Mouse (Mus musculus) right cerebral cortex, postnatal 4 days (tissue): Measurements from ENCODE around the gene Wnt7a.

Source experiments
- DNase-seq: peaks from one replicate; pipeline ENCODE4 v3.0.0-alpha.2; 2022

Gene Wnt7a

DNA sequence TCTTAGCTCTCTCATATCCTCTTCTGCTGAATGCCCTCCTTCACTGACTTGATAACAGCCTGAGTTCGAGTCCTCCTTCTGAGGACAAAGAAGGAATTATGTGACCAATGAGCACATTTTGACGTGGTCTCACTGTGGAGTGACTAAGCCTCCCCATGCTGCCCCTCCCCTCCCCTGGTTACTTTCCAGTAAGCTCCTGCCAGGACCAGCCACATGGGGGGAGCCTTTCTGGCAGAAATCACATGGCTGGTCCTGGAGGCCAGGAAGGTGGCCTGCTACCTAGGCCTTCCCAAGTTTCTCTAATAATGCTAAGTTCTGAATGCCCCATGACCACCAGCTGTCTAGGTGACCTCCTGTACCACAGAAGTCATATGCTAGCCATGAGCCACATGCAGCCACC, 27.3 kb downstream of the Wnt7a start:
- DNase-seq, result no peak

- DNase-seq, result no peak
These were observed 27.9 kb downstream of the Wnt7a start for GRCm38 (mm10) chr6:91383303-91383702.

- no peak for DNase-seq
These were observed 31.3 kb downstream of the Wnt7a start for GRCm38 (mm10) chr6:91379871-91380270.

- DNase-seq, result no peak
These were observed 31.9 kb downstream of the Wnt7a start for GRCm38 (mm10) chr6:91379266-91379665.

DNA sequence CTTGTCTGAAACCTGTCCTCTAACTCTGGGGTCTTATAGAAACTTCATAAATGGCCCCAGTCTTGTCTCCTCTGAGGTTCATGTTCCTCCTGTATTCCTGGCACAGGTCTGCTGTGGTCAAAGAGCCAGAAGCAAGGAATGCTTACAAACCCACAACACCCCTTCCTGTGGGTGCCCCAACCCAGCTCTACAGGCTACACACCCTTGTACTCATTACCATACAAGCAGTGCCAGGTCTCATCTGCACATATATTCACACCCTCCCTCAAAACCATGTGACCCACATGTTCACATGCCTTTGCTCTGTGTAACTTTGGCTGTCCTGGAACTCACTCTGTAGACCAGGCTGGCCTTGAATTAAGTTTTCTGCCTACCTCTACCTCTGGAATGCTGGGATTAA, 38.2 kb downstream of the Wnt7a start:
- no peak for DNase-seq

GRCm38 (mm10) chr6:91372586-91372971, 38.6 kb downstream of the Wnt7a start:
- DNase-seq, result no peak

DNA sequence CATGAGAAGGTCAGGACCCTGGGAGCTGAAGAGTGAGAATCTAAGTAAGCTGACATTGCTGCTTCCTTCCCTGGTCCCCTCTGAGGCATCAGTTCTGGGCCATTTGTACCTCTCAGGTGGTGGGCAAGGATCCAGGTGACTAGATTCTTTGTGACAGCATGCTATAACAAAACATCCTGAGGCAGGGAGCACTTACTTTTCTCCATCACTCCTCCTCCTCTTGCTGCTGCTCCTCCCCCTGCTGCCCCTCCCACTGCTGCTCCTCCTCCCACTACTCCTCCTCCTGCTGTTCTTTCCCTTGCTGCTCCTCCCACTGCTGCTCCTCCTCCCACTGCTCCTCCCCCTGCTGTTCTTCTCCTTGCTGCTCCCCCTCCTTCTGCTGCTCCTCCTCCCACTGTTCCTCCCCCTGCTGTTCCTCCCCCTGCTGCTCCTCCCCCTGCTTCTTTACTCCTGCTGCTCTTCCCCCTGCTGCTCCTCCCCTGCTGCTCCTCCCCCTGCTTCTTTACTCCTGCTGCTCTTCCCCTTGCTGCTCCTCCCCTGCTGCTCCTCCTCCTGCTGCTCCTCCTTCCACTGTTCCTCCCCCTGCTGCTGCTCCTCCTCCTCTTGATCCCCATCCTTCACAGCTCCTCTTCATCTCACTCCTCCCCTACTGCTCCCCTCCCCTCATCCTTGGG, 39.1 kb downstream of the Wnt7a start:
- no peak for DNase-seq

DNA sequence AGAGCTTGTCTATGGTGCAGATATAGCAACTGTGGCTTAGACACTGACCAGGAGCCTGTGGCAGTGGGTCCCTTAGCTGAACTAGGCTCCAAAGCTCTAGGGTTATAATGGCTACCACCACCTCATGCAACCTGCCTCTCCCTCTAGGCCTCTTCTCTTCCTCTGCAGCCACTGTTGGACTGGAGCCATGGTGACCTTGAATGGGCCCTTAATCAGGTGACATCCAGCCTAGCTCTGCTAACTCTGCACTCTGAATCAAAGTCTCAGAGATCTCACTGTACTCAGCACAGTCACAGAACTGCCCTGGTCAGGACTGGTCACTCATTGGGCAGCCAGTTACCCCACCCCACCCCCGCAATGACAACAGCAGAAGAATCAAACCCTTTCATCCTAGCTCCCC, 44.4 kb downstream of the Wnt7a start:
- DNase-seq, result no peak

DNA sequence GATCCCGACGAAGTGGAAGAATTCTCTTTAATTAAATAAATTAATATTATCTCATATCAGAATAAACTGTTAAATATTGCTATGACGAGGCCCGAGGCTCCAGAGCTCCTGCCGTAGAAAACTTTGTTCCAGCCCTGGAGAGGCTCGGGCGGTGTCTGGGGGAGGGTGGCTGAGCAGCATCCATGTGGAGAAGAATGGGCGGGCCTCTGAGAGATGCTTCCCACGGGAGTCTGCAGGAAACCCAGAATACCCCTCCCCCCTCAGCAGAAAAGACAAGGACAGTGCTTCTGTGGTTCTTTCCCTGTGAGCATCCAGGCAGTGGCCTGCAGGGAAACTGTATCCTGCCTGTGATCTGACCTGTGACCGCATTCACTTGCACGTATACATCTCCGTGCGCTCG, 45.7 kb downstream of the Wnt7a start:
- DNase-seq, result no peak

GRCm38 (mm10) chr6:91362756-91363155, 48.4 kb downstream of the Wnt7a start:
- no peak for DNase-seq

DNA sequence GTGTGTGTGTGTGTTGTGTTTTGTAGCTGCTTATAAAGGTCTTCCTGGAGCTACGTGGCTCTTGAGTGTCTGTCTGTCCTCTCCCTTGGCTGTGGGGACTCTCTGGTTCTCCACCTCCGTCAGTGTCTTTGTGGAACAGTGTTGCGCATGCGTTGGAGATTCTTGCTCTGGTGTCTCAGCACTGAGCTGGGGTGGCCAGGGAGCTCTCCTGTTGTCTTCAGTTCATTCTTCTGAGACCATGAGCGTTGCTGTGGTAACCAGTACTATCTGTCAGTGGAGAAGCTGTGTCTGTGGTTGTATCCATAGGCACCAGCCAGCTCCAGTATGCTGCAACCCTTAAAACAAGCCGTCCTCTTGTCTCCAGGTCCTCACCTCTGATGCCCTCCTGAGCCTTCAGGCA, 50.2 kb downstream of the Wnt7a start:
- DNase-seq, result no peak

DNA sequence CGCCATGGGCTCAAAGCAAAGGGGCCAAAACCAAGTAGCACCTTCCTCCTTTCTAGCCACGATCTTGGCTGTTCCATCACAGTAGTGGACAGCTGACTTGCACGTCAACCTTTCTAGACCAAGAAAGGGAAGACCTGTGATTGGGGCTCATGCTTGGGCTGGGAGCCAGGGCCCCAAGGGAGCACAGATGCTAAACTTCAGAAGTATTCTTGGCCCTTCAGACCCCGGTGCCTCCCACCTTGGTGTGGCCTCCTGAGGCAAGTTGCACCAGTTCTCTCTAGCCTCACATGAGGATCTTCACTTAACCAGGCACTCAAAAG, 50.8 kb downstream of the Wnt7a start:
- no peak for DNase-seq

- DNase-seq, result no peak
These were observed 51.3 kb downstream of the Wnt7a start for GRCm38 (mm10) chr6:91359672-91360370.

DNA sequence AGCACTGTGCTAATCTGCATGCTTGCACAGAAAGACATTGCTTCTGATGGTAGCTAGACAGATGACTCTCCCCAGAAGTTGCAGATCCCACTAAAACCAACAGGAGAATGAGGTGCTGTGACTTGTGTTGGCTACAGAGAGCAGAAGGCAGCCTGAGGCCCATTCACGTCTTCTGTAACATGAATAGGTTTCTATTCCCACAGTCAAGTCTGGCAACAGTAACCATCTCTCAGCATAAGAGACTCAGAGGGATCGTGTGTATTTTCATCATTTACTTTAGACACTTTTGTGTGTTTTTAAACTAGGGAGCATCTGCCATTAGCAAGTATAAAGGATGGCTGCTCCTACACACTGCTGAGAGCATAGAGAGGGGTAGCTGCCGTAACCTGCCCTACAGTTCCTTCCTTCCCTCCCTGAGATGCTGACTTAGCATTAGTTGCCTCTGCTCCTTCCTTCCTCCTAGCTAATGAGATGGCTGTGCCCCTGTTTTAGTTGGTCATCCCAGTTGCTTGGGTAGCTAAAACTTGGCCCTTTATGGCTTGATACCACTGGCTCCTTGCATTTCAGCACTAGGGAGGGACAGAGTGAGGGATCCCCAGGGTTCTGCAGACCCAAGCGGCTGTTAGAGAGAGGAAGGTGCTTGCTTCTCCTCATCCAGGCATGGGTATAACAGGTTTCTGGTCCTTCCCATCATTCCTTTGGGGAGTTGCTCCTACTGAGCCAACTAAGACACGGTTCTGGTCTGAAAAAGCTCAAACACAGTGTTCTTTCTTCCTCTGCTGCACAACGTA, 52.1 kb downstream of the Wnt7a start:
- no peak for DNase-seq

DNA sequence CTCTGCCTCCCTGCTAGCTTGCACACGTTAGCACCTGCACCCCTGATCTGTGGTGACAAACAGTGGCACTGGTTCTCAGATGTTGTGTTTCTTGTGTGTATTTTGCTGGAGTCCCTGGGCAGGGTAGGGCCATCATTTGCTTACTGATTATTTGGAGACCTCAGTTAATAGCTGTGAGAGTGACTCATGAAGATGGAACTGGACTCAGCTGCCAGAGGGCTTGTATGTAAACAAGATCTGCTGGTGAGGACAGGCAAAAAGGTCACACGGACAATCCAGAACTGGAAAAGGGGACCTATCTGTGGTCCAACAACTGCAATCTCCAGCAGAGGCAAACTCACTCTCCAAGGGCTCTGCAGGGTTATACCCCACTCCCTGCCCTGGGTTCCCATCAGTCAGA, 52.8 kb downstream of the Wnt7a start:
- DNase-seq, result no peak

GRCm38 (mm10) chr6:91357238-91357876, 53.8 kb downstream of the Wnt7a start:
- no peak for DNase-seq

GRCm38 (mm10) chr6:91349620-91350019, 61.5 kb downstream of the Wnt7a start:
- no peak for DNase-seq

DNA sequence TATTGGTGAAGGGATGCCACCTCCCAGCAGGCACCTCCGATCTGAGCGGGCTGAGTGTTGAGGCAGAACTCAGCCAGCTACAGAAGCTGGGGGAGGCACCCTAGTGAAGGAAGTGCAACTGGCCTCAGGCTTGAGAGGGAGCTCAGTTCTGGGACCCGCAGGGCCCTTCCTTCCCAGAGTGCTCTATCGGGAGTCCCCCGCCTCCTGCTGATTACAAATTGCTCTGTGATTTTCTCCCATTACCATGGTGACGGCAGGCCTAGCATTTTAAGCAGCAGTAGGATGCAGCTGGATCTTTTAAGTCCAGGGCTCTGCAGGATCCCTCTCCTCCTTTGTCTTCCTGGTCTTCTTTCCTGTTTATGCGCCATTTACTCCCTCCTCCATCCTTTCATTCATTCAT, 63.4 kb downstream of the Wnt7a start:
- DNase-seq, result peak; percentile 41

DNA sequence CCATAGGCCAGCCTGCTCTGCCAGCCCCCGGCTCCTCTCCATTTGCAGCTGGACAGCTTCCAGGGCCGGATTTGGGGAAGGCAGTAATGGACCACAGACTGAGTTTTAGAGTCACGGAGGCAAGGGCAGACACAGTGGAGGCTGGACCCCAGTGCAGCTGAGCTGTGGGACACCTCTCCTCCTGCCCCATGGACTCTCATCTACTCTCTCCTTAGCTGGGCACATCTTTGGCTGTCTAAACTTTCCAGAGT, 64.3 kb downstream of the Wnt7a start:
- peak; percentile 49 for DNase-seq

GRCm38 (mm10) chr6:91346071-91346905, 64.9 kb downstream of the Wnt7a start:
- peak; percentile 42 for DNase-seq

GRCm38 (mm10) chr6:91345091-91345490, 66.1 kb downstream of the Wnt7a start:
- DNase-seq, result no peak

GRCm38 (mm10) chr6:91339612-91340246, 71.4 kb downstream of the Wnt7a start:
- no peak for DNase-seq

DNA sequence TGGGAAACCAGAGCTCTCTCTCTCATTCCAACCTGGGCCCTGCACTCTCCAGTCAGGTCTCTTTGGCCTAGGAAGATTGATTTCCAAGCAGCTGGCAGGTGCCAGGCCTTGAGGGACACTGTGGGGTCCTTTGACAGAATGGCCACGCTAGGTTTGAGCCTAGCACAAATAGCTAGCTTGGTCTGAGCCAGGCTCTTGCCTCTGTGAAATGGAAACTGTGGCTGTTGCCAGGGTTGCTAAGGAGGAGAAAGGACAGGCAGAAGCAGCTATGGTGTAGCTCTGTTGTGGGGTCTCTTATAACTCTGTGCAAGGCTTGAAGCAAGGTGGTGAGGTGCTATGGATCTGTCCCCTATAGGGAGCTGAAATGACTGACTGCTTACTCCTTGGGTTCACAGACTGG, 75.7 kb downstream of the Wnt7a start:
- DNase-seq, result no peak
